Mouse (Mus musculus) cerebellum, adult 11-12 months (tissue): ENCODE measurements around the gene Fam117b.

Experiments used
- DNase-seq: peaks from one replicate; pipeline ENCODE4 v3.0.0; 2022

Fam117b gene

GRCm38 (mm10) chr1:59913869-59914225 is 1.0 kb downstream of the Fam117b start:
- DNase-seq, result no peak

GRCm38 (mm10) chr1:59914799-59915198 is 2.0 kb downstream of the Fam117b start:
- DNase-seq, result no peak

DNA sequence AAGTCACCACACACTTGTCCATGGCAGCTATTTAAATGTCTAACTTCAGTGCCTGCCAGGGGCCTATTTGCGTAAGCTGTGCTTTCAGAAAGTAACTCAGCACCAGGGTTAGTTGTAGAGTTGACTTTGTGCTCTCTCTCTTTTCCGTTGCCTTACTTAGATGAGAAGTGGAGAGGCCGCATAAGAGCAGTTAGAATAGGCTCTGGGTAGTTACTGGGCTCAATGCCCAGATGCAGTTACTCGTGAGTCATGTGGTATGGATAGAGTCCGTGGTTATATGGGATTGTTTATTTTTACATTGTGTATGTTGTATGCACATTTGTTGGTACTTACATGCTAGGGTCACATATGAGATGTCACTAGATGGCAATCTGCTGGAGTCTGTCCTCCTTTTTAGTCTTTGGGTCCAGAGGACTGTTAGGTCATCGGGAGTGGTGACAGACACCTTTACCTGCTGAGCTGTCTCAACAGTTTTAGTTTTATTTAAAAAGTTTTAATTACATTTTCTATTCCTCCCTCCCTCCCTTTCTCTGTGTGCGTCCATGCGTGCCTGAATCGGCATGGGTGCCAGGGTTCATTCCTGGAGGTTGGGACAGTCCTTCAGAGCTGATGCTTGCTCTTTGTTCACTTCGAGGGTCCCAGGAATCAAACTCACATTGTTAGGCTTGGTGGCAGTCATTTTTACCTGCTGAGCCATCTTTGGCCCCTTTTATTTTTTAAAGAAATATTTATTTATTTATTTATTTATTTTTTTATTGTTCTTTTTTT is 3.2 kb downstream of the Fam117b start:
- no peak for DNase-seq

DNA sequence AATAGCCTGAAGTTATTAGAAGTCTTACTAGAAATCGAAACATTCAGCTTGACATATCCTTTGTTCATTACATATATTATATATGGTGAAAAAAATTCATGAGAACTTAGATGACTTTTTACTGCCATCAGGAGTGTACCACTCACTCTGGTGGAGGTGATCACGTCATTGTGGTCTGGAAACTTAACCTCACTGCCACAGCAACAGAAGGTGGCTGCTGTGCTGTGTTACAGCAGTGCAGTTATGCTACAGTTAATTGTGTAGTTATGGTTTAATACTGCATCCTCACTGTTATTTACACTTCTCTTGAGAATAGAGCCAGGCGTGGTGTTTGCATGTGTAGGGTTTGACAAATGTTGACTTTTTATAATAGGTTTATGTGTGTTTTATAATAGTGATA is 4.6 kb downstream of the Fam117b start:
- DNase-seq, result no peak

DNA sequence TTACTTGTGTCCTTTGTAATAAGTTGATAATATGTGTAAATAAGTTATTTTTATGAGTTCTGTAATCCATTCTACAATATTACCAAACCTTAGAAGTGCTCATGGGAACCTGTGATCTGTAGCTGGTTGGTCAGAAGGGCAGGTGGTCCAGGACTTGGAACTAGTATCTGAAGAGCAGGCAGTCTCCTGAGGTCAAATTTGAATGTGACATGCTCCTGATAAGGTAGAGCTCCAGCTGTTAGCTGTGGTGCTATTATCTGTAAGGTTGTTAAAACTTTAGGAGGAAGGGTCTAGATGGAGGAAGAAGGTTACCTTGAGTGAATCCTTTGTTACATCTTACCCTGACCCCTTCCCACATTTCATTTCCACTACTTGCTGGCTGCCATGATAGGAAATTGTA is 5.3 kb downstream of the Fam117b start:
- DNase-seq, result no peak

DNA sequence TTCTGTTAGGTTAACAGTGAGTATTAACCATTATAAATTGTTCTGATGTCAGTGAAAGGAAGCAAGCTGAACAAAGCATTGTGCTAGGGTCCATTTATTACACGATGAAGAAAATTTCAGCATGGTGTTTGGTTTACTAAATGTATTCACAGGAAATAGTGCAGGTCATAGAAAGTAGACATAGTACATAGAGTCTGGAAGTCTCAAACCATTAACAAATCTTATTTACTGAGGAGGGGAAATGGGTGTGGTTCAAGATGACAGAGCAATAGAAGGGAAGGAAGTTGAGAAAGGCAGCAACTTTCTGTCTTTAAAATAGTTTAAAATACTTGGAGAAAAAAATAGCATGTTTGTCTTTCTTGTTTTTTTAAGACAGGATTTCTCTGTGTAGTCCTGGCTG is 10.4 kb downstream of the Fam117b start:
- DNase-seq, result no peak

DNA sequence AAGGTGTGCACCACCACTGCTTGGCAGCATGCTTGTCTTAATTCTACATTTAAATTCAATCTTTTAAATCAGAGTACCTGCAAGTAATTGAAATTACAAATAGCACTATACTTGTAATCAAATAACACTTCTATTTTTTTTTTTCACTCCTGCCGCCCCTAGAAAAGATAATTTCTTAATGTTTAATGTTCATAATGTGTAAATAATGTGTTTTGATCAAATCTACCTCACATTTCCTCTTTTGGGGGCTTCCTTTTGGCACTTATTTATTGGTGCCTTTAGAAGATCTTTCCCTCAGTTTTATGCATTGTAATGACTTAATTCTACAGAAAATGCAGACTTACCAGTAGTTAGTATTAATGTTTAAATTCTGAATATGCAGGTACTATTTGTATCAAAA is 10.9 kb downstream of the Fam117b start:
- no peak for DNase-seq

DNA sequence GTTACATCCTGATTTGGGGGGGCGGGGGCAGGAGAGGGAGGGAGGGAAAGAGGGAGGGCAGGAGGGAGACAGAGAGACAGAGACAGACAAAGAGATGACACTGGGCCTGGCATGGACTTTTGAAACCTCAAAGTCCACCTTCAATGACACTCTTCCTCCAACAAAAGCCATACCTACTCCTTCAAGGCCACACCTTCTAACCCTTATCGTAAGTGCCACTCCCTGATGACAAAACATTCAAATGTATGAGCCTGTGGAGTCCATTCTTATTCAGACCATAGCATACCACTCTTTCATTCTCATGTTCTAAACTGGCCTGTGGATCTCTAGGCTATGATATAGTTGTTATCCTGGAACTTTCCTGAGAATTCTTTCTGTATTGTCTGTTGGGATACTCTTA is 11.6 kb downstream of the Fam117b start:
- DNase-seq, result no peak

DNA sequence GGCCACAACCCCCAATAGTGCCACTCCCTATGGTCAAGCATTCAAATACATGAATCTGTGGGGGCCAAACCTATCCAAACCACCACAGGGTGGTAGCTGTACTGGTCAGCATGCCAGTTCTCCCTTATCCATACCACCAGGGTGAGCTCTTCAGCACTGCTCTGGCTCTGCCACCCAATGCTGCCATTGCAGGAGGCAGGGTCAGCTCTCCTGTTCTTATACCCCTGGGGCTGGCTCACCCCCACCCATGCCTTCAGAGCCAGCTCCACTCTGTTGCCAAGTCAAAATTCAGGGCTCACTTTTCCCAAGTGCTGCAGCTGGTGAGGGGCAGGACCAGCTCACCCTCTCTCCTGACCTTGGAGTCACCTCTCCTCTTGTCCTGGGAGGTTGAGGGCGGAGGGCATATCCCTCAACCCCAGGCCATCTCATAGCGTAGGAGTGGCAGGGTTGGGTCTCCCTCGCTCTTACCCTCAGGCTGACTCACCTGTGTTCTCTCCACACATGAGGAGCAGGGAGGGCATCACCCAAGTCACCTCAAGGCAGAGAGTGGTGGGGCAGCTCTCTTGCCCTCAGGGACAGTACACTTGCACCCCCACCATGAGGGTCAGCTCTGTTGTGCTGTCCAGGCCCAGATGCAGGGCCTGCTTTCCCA is 13.3 kb downstream of the Fam117b start:
- peak; percentile 31 for DNase-seq

DNA sequence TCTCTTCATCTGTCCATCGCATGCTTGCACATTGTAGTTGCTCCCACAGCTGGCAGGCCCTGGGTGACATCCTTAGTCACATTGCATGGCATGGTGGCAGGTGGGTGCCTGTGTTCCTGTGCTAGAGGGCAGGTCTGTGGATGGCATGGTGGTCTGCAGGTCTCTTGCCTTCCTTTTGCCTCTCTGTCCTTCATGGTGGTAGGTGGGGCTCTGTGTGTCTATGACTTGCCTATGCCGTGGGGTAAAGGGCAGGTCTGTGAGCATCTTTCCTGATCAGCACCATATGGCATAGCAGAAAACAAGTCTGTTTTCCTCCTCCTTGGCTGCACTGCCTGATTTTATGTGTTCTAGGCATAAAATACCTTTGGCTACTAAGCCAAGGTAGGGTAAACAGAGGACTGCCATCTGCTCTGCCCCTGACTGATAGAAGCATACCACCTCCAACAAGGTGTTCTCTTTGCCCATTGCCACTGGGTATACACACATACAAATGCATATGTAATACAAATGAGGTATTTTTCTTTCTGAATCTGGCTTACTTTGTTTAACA is 14.4 kb downstream of the Fam117b start:
- DNase-seq, result peak; percentile 73

GRCm38 (mm10) chr1:59930926-59931325 is 18.1 kb downstream of the Fam117b start:
- DNase-seq, result no peak

DNA sequence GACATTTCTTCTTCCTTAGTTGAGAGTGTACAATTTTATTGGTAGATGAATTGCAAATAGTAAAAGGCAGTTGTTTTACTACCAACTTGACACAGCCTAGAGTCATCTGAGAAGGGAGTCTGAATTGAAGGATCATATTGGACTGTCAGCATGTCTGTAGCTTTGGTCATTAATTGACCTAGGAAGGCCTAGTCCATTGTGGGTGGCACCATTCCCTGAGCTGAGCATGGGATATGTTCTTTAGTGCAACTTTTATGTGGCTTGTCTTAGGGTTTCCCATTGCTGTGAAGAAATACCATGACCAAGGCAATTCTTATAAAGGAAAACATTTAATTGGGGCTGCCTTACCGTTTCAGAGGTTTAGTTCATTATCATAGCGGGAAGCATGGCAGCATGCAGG is 20.2 kb downstream of the Fam117b start:
- no peak for DNase-seq

GRCm38 (mm10) chr1:59941063-59941462 is 28.3 kb downstream of the Fam117b start:
- DNase-seq, result no peak

GRCm38 (mm10) chr1:59942057-59942790 is 29.4 kb downstream of the Fam117b start:
- DNase-seq, result no peak

GRCm38 (mm10) chr1:59943825-59944224 is 31.0 kb downstream of the Fam117b start:
- no peak for DNase-seq

- DNase-seq, result no peak
Measured at GRCm38 (mm10) chr1:59945969-59946368, 33.2 kb downstream of the Fam117b start.

DNA sequence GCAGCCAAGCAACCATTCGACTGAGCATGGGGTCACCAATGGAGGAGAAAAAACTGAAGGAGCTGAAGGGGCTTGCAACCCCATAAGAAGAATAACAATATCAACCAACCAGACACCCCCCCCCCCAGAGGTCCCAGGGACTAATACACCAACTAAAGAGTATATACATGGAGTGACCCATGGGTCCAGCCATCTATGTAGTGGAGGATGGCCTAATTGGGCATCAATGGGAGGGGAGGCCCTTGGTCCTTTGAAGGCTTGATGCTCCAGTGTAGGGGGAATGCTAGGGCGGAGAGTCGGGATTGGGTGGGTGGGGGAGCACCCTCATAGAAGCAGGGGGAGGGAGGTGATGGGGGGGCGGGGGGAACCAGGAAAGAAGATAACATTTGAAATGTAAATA is 34.7 kb downstream of the Fam117b start:
- no peak for DNase-seq

- DNase-seq, result peak; percentile 56
Measured at GRCm38 (mm10) chr1:59957206-59957605, 44.4 kb downstream of the Fam117b start.

DNA sequence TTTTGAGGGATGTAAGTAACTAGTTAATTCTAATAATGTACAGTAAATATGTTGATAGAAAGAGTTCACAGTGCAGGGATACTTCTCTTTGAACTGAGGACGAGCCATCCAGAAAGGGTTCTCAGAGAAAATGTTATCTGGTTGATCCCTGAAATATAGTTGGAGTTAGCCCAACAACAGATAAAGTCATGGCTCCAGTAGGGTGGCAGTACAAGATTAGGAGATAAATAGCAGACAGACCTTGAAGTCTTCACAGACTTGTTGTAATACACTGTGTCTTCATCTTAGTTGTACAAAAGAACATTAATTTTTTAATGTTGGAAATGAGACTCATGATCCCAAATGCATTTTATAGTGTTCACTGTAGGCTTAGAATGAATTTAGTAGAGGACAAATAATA is 47.1 kb downstream of the Fam117b start:
- DNase-seq, result no peak

GRCm38 (mm10) chr1:59966171-59966785 is 53.5 kb downstream of the Fam117b start:
- no peak for DNase-seq

GRCm38 (mm10) chr1:59967291-59967690 is 54.5 kb downstream of the Fam117b start:
- DNase-seq, result no peak

- no peak for DNase-seq
Measured at GRCm38 (mm10) chr1:59986626-59987025, 73.8 kb downstream of the Fam117b start.

- DNase-seq, result no peak
Measured at GRCm38 (mm10) chr1:59987399-59988040, 74.7 kb downstream of the Fam117b start.
